Mouse (Mus musculus) ES-E14 (cell line): ENCODE results near the gene Ackr2. TPM values are rescaled to one million over a fixed set of nuclear protein-coding genes. Genes with fewer than 3 reads are reported as not detected.
A peak's percentile ranks its signal among the peaks of the same experiment; 100 is the strongest.

Source experiments
- DNase-seq: peaks from one replicate; pipeline ENCODE4 v3.0.0-alpha.2; 2013; ENCODE audit warnings: low read depth, low spot score
- H3K27ac ChIP-seq: 2 replicates; pipeline ENCODE4 v1.5.1; 2012; ENCODE audit warnings: low read depth, mild to moderate bottlenecking, low read length, moderate library complexity, mixed read lengths; ENCODE audit not compliant: poor library complexity, insufficient read depth, severe bottlenecking
- H3K36me3 ChIP-seq: 2 replicates; pipeline ENCODE4 v1.6.1; 2012; ENCODE audit warnings: mild to moderate bottlenecking, low read length, moderate library complexity, mixed read lengths; ENCODE audit not compliant: control insufficient read depth, poor library complexity, insufficient read depth, severe bottlenecking
- H3K4me1 ChIP-seq, 2 experiments: fragments of 150-350 bp in 1 of 2; sonication (generic) in 1 of 2; 2 replicates each; pipeline ENCODE4 v1.6.1; 2012; ENCODE audit warnings: low read length in 2 of 2, mild to moderate bottlenecking in 1 of 2, mixed read lengths in 1 of 2; ENCODE audit not compliant: control insufficient read depth in 2 of 2, insufficient read depth in 2 of 2, poor library complexity in 1 of 2
- H3K4me3 ChIP-seq, 2 experiments: fragments of 150-350 bp in 1 of 2; sonication (generic) in 1 of 2; 2 replicates each; pipeline ENCODE4 v1.5.1; 2012; ENCODE audit warnings: low read length in 2 of 2, low read depth in 1 of 2, mild to moderate bottlenecking in 1 of 2, mixed read lengths in 1 of 2; ENCODE audit not compliant: insufficient read depth in 1 of 2, poor library complexity in 1 of 2, severe bottlenecking in 1 of 2
- H3K9ac ChIP-seq: 2 replicates; pipeline ENCODE4 v1.6.1; 2012; ENCODE audit warnings: low read depth, mild to moderate bottlenecking, low read length, mixed read lengths; ENCODE audit not compliant: poor library complexity, insufficient read depth, severe bottlenecking
- H3K9me3 ChIP-seq: fragments of 150-350 bp; sonication (generic); 2 replicates; pipeline ENCODE4 v1.6.1; 2012; ENCODE audit warnings: low read depth, mild to moderate bottlenecking, low read length; ENCODE audit not compliant: control insufficient read depth, insufficient read depth
- CHD2 ChIP-seq: IDR thresholded peaks from 2 replicates; pipeline ENCODE4 v1.6.1; 2014; ENCODE audit warnings: mild to moderate bottlenecking, low read depth, low read length, inconsistent platforms
- HCFC1 ChIP-seq: IDR thresholded peaks from 2 replicates; pipeline ENCODE4 v1.6.1; 2012; ENCODE audit warnings: low read length, inconsistent platforms, borderline replicate concordance; ENCODE audit not compliant: insufficient read depth
- MAFK ChIP-seq: IDR thresholded peaks from 2 replicates; pipeline ENCODE4 v1.6.1; 2014; ENCODE audit warnings: mild to moderate bottlenecking, low read depth, low read length, inconsistent platforms; ENCODE audit not compliant: insufficient read depth
- ZC3H11A ChIP-seq: IDR thresholded peaks from 2 replicates; pipeline ENCODE4 v1.6.1; 2012; ENCODE audit warnings: low read depth, mild to moderate bottlenecking, inconsistent platforms, low read length, borderline replicate concordance
- ZNF384 ChIP-seq: IDR thresholded peaks from 2 replicates; pipeline ENCODE4 v1.6.1; 2012; ENCODE audit warnings: low read depth, low read length, inconsistent platforms
- in situ Hi-C, 2 experiments: fragments of 600-800 bp; cut with MboI; formaldehyde crosslinking; loops; one replicate each; pipeline ENCODE4 v1.15.1; 2025; ENCODE audit warnings: low sequenced_read_pairs in 2 of 2, inconsistent platforms in 1 of 2; ENCODE audit not compliant: unreplicated experiment in 2 of 2
- total RNA-seq: library from RNA; depleted of rRNA; stranded (reverse); fragments of 300-350 nt; gene quantifications from 2 replicates; pipeline ENCODE4 v1.2.3, GENCODE M21; 2012

Ackr2 gene
- total RNA-seq, 1 experiment, result 0.22 TPM

- DNase-seq, result no peak
- no peak overlapping the region for H3K4me3 ChIP-seq
Observed at GRCm38 (mm10) chr9:121943005-121943404, 44.9 kb downstream of the Ackr2 start.

GRCm38 (mm10) chr9:121943628-121944027, 45.5 kb downstream of the Ackr2 start:
- in situ Hi-C loops, result no loop called here
- no peak overlapping the region for H3K4me3 ChIP-seq
- TF ChIP-seq CHD2, result no peak
- TF ChIP-seq ZNF384, result no peak
- TF ChIP-seq MAFK, result no peak
- TF ChIP-seq HCFC1, result no peak
- no peak for TF ChIP-seq ZC3H11A

More at GRCm38 (mm10) chr9:121943005-121943404, 44.9 kb downstream of the Ackr2 start:
- Histone ChIP-seq H3K36me3 (no peaks in the 10 kb centered on the region), H3K27ac (no peak overlapping the region), H3K9ac (no peak overlapping the region), H3K4me1 (no peaks in the 10 kb centered on the region), H3K9me3 (no peaks in the 10 kb centered on the region)
- in situ Hi-C loops, result no loop called here
- TF ChIP-seq HCFC1 (no peak), CHD2 (no peak), ZC3H11A (no peak), MAFK (no peak), ZNF384 (no peak)

DNA sequence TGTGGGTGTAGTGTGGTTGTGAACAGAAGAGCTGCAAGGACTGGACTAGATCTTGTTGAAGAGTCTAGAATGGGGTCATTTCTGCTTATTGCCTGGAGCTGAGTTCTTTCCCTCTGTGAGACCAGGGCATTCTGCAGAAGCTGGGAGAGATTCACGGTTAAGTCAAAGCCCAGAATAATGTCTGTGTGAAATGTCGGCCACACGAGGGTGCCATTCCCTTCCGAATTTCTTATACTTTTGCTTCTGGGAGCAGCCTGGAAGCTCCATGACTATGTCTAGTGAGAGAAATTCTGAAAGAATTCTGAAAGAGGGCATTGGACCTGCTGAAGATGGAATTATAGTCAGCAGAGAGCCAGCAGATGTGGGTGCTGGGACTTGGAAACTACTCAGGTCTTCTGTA, 49.6 kb downstream of the Ackr2 start:
- no peak overlapping the region for H3K27ac ChIP-seq
- H3K4me3 ChIP-seq, result no peak overlapping the region
- no peak for TF ChIP-seq CHD2
- 0 out of 2 replicates have a peak, but pooled peaks have one; percentile 1 for TF ChIP-seq ZC3H11A
- no peaks in the 10 kb centered on the region for H3K9me3 ChIP-seq
- H3K36me3 ChIP-seq, result no peaks in the 10 kb centered on the region
- H3K9ac ChIP-seq, result no peak overlapping the region
- no peak for DNase-seq
- 0 out of 4 replicates have a peak, but pooled peaks cover 0 to 1% of the 10 kb centered on the region in 2 experiments for H3K4me1 ChIP-seq
- in situ Hi-C loops, result no loop called here

More at GRCm38 (mm10) chr9:121943628-121944027, 45.5 kb downstream of the Ackr2 start:
- Histone ChIP-seq H3K4me1 (no peaks in the 10 kb centered on the region), H3K9me3 (no peaks in the 10 kb centered on the region), H3K27ac (no peak overlapping the region), H3K9ac (no peak overlapping the region), H3K36me3 (no peaks in the 10 kb centered on the region)
- no peak for DNase-seq

- Histone ChIP-seq H3K4me1 (0 out of 4 replicates have a peak, but pooled peaks cover 0 to 1% of the 10 kb centered on the region in 2 experiments), H3K4me3 (no peak overlapping the region), H3K27ac (no peak overlapping the region), H3K9ac (no peak overlapping the region), H3K36me3 (no peaks in the 10 kb centered on the region), H3K9me3 (no peaks in the 10 kb centered on the region)
- DNase-seq, result no peak
- TF ChIP-seq HCFC1 (no peak), ZNF384 (no peak), CHD2 (no peak), ZC3H11A (no peak), MAFK (no peak)
- in situ Hi-C loops, result no loop called here
Observed at GRCm38 (mm10) chr9:121948431-121948830, 50.3 kb downstream of the Ackr2 start.
